ENCODE assay signal across 23 mouse cellular contexts in genomic region chr8:92793852-92794580, GRCm38 (mm10). TPM values are rescaled to one million over a fixed set of nuclear protein-coding genes. Genes with fewer than 3 reads are reported as not detected.
DNase-seq lines count a peak whose midpoint lies in the region; ATAC-seq and TF ChIP-seq lines count a peak whose summit lies in the region.
"Had no signal": no experiment of that assay in that cellular context is flagged by ENCODE, and none has a peak within 500 bp of the region (broad histone marks: within the 10 kb centered on the region; RNA-seq: fewer than 3 reads in every experiment).

No protein-coding gene starts in this region.

- ATAC-seq in embryonic facial prominence, embryonic 11.5 days (replicated peaks; ENCODE audit: insufficient number of reproducible peaks, low FRiP score, low TSS enrichment, low read depth): no peak
- no peak for ATAC-seq in embryonic facial prominence, embryonic 14.5 days (ENCODE audit: low read depth)
- ATAC-seq: CD4-positive, CD25-positive, alpha-beta regulatory T cell, adult 4 months; forebrain, postnatal 0 days; intestine, embryonic 15.5 days had no signal

- WGBS in embryonic facial prominence, embryonic 11.5 days: 79% methylated on average over 14 of the region's 14 CpGs
- 85% methylated on average over 14 of the region's 14 CpGs for WGBS in embryonic facial prominence, embryonic 10.5 days
- 64% methylated on average over 14 of the region's 14 CpGs for WGBS in kidney, adult 2 months
- 64% methylated on average over 14 of the region's 14 CpGs for WGBS in embryonic facial prominence, embryonic 14.5 days

- H3K27me3 ChIP-seq in embryonic facial prominence, embryonic 11.5 days (ENCODE audit: control insufficient read depth, insufficient read depth, low read length): no peaks in the 10 kb centered on the region
- no peaks in the 10 kb centered on the region for H3K27me3 ChIP-seq in embryonic facial prominence, embryonic 10.5 days (replicated peaks; ENCODE audit: low read depth, poor library complexity, severe bottlenecking)
- H3K27me3 ChIP-seq in kidney, adult 2 months (replicated peaks; ENCODE audit: control insufficient read depth, insufficient read depth, low read length): no peaks in the 10 kb centered on the region
- H3K27me3 ChIP-seq in embryonic facial prominence, embryonic 14.5 days (replicated peaks; ENCODE audit: control insufficient read depth, insufficient read depth, low read length): no peaks in the 10 kb centered on the region
- H3K27me3 ChIP-seq: forebrain, embryonic 12.5 days; heart, embryonic 13.5 days; intestine, embryonic 15.5 days had no signal

- H3K4me3 ChIP-seq in embryonic facial prominence, embryonic 11.5 days (ENCODE audit: low read depth, low read length): no peak overlapping the region
- no peak overlapping the region for H3K4me3 ChIP-seq in embryonic facial prominence, embryonic 10.5 days
- no peak overlapping the region for H3K4me3 ChIP-seq in kidney, adult 2 months (ENCODE audit: insufficient read depth, low read depth, low read length)
- H3K4me3 ChIP-seq in embryonic facial prominence, embryonic 14.5 days (ENCODE audit: low read depth, low read length): no peak overlapping the region
- H3K4me3 ChIP-seq: forebrain, embryonic 12.5 days; heart, adult 2 months; heart, embryonic 13.5 days; intestine, embryonic 15.5 days had no signal

- no peak overlapping the region for H3K27ac ChIP-seq in embryonic facial prominence, embryonic 11.5 days (replicated peaks; ENCODE audit: low read depth, low read length)
- no peak overlapping the region for H3K27ac ChIP-seq in embryonic facial prominence, embryonic 10.5 days (replicated peaks)
- H3K27ac ChIP-seq in kidney, adult 2 months (ENCODE audit: insufficient read depth, low read depth, low read length): no peak overlapping the region
- no peak overlapping the region for H3K27ac ChIP-seq in embryonic facial prominence, embryonic 14.5 days (replicated peaks; ENCODE audit: low read depth, low read length)
- H3K27ac ChIP-seq: forebrain, embryonic 12.5 days; heart, adult 2 months; heart, embryonic 13.5 days; hindbrain, embryonic 14.5 days; intestine, embryonic 15.5 days had no signal

- no peak for TF ChIP-seq CTCF in kidney, adult 2 months (conservative IDR thresholded peaks at IDR 0.05; ENCODE audit: insufficient read depth, insufficient read length, low read depth, low read length)

- no peak for TF ChIP-seq POLR2A in kidney, adult 2 months (IDR thresholded peaks at IDR 0.05; ENCODE audit: low read depth, low read length)

- H3K4me2 ChIP-seq in embryonic facial prominence, embryonic 11.5 days (ENCODE audit: low read depth, low read length): no peak overlapping the region
- no peak overlapping the region for H3K4me2 ChIP-seq in embryonic facial prominence, embryonic 14.5 days (ENCODE audit: low read depth, low read length)
- H3K4me2 ChIP-seq: forebrain, embryonic 12.5 days; heart, embryonic 13.5 days; hindbrain, embryonic 14.5 days; intestine, embryonic 15.5 days had no signal

- no peaks in the 10 kb centered on the region for H3K4me1 ChIP-seq in embryonic facial prominence, embryonic 11.5 days (ENCODE audit: control insufficient read depth, insufficient read depth, low read length)
- H3K4me1 ChIP-seq in embryonic facial prominence, embryonic 10.5 days: peaks cover 37% of the 10 kb centered on the region
- no peaks in the 10 kb centered on the region for H3K4me1 ChIP-seq in kidney, adult 2 months (ENCODE audit: control insufficient read depth, insufficient read depth, low read length)
- H3K4me1 ChIP-seq in embryonic facial prominence, embryonic 14.5 days (ENCODE audit: control insufficient read depth, insufficient read depth, low read length): peaks cover 19% of the 10 kb centered on the region; the same call in 1 of the 2 replicates
- H3K4me1 ChIP-seq: forebrain, embryonic 12.5 days; heart, embryonic 13.5 days; intestine, embryonic 15.5 days had no signal

- H3K9me3 ChIP-seq in embryonic facial prominence, embryonic 11.5 days (replicated peaks; ENCODE audit: control insufficient read depth, low read length): no peaks in the 10 kb centered on the region
- no peaks in the 10 kb centered on the region for H3K9me3 ChIP-seq in embryonic facial prominence, embryonic 10.5 days
- H3K9me3 ChIP-seq in embryonic facial prominence, embryonic 14.5 days (ENCODE audit: control insufficient read depth, low read length): no peaks in the 10 kb centered on the region
- H3K9me3 ChIP-seq: forebrain, embryonic 12.5 days; heart, embryonic 13.5 days; intestine, embryonic 15.5 days had no signal

- peak; percentile 30 for DNase-seq in embryonic facial prominence, embryonic 11.5 days (ENCODE audit: low spot score)
- no peak for DNase-seq in embryonic facial prominence, embryonic 10.5 days (ENCODE audit: low spot score)
- peak; percentile 23 for DNase-seq in kidney, adult 2 months
- no peak for DNase-seq in kidney, postnatal 4 days
- DNase-seq in embryonic facial prominence, embryonic 14.5 days (ENCODE audit: low spot score): peak; percentile 24
- no peak for DNase-seq in layer of hippocampus, postnatal 10 days (ENCODE audit: low spot score in 2 of 2)
- no peak for DNase-seq in adrenal gland, postnatal 10 days
- DNase-seq: adrenal gland, postnatal 14 days; B cell, adult 2 months; cerebellum, adult 11-12 months; cerebellum, adult 9-10 months; cerebellum, postnatal 25 days; forebrain, postnatal 0 days; gastrocnemius, postnatal 36 days; heart, adult 2 months; heart, postnatal 4 days; kidney, adult 18-20 months had no signal

- no peaks in the 10 kb centered on the region for H3K36me3 ChIP-seq in embryonic facial prominence, embryonic 11.5 days (replicated peaks; ENCODE audit: control insufficient read depth, insufficient read depth, low read depth, low read length)
- H3K36me3 ChIP-seq in embryonic facial prominence, embryonic 10.5 days (replicated peaks): no peaks in the 10 kb centered on the region
- no peaks in the 10 kb centered on the region for H3K36me3 ChIP-seq in kidney, adult 2 months (ENCODE audit: control insufficient read depth, insufficient read depth, low read length)
- H3K36me3 ChIP-seq in embryonic facial prominence, embryonic 14.5 days (ENCODE audit: control insufficient read depth, insufficient read depth, low read length): no peaks in the 10 kb centered on the region
- H3K36me3 ChIP-seq: forebrain, embryonic 12.5 days; G1E; heart, embryonic 13.5 days; intestine, embryonic 15.5 days had no signal

- no peak overlapping the region for H3K9ac ChIP-seq in embryonic facial prominence, embryonic 11.5 days (replicated peaks; ENCODE audit: low read length)
- H3K9ac ChIP-seq in embryonic facial prominence, embryonic 14.5 days (ENCODE audit: low read depth, low read length): no peak overlapping the region
- H3K9ac ChIP-seq: forebrain, embryonic 12.5 days; forebrain, postnatal 0 days; heart, embryonic 13.5 days; hindbrain, embryonic 14.5 days; intestine, embryonic 15.5 days had no signal

RNA-seq across cellular contexts. Expression of gene Mmp2, which starts 33.1 kb away (rescaled TPM):
- 177 and 184 TPM in 2 replicates for polyA plus RNA-seq in embryonic facial prominence, embryonic 11.5 days (2014; fragmentation: Nextera tagmentation; extraction: Ambion mirVana)
- 103 and 120 TPM in 2 replicates for polyA plus RNA-seq in embryonic facial prominence, embryonic 10.5 days (2016; fragmentation: Nextera tagmentation; extraction: Ambion mirVana)
- 17.1 and 20.9 TPM in 2 replicates for polyA plus RNA-seq in kidney, adult 2 months (2012; rRNA removed)
- polyA plus RNA-seq in embryonic facial prominence, embryonic 14.5 days (2014; fragmentation: Nextera tagmentation; extraction: Ambion mirVana): 330 and 352 TPM in 2 replicates
- total RNA-seq in layer of hippocampus, postnatal 10 days (2021): 10 to 100 TPM in 1 of 2 experiments, 1 to 10 TPM in 1; 7.5 to 10.6 TPM
- total RNA-seq in adrenal gland, postnatal 10 days (2021): 10 to 100 TPM; 88.3 to 93.5 TPM
- polyA plus RNA-seq: CD4-positive, CD25-positive, alpha-beta regulatory T cell, adult 4 months; G1E had no signal

Comparison
In these comparisons a context has a peak if more than half of its experiments do, and no peak if none do; other contexts are left out.
1. DNase-seq: peak in embryonic facial prominence, embryonic 11.5 days (single experiment), kidney, adult 2 months (single experiment) and embryonic facial prominence, embryonic 14.5 days (single experiment); none in embryonic facial prominence, embryonic 10.5 days (single experiment), kidney, postnatal 4 days (0 of 2), layer of hippocampus, postnatal 10 days (0 of 2) and adrenal gland, postnatal 10 days (single experiment).